Mouse (Mus musculus): ENCODE data around the gene Arfrp1. TPM values are rescaled to one million over a fixed set of nuclear protein-coding genes. Genes with fewer than 3 reads are reported as not detected.

The Arfrp1 gene
- total RNA-seq, 1 experiment from 2014 or later, result 61.3 TPM

GRCm38 (mm10) chr2:181313344-181314079 lies 51.7 kb downstream of the Arfrp1 start:
- no peak for ATAC-seq (ENCODE audit: extremely low read depth, insufficient number of reproducible peaks, low FRiP score, poor library complexity, severe bottlenecking)

DNA sequence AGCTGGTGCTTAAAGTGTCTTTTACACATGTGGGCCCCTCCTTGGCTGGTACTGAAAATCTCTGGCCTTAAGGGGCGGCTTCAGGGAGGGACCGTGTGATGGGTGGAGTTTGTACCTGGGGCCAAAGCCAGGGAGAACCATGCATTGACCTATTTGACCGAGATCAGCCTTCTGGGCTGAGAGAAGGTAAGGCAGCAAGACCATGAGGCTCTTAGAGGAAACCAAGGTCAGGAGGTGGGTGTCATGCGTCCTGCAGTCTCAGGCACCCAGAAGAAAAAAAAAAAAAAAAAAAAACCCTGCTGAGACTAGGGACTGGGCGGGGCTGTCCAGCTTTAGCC lies 52.2 kb downstream of the Arfrp1 start:
- ATAC-seq (ENCODE audit: extremely low read depth, insufficient number of reproducible peaks, low FRiP score, poor library complexity, severe bottlenecking), result no peak

- no peak for ATAC-seq (ENCODE audit: extremely low read depth, insufficient number of reproducible peaks, low FRiP score, poor library complexity, severe bottlenecking)
These were observed 52.8 kb downstream of the Arfrp1 start for GRCm38 (mm10) chr2:181312435-181312834.

Other genes with a start within 250 kb of the Arfrp1 start
- not detected in 2 replicates for gene Kcnq2, start 230.1 kb downstream of the Arfrp1 start, total RNA-seq (2017)
- not detected in 2 replicates for gene Eef1a2, start 208.4 kb downstream of the Arfrp1 start, total RNA-seq (2017)
- 128 and 151 TPM in 2 replicates for gene Ppdpf, start 178.2 kb downstream of the Arfrp1 start, total RNA-seq (2017)
- gene Ptk6, start 162.6 kb downstream of the Arfrp1 start, total RNA-seq (2017), result 0.12 and 0.74 TPM in 2 replicates
- 1.2 and 1.7 TPM in 2 replicates for gene Srms, start 152.2 kb downstream of the Arfrp1 start, total RNA-seq (2017)
- 0.58 TPM in 1 of 2 replicates, not detected in the other for gene Fndc11, start 145.4 kb downstream of the Arfrp1 start, total RNA-seq (2017)
- gene Helz2, start 123.4 kb downstream of the Arfrp1 start, total RNA-seq (2017), result 139 and 141 TPM in 2 replicates
- gene Gmeb2, start 77.4 kb downstream of the Arfrp1 start, total RNA-seq (2017), result 47.4 and 57.6 TPM in 2 replicates
- gene Stmn3, start 50.9 kb downstream of the Arfrp1 start, total RNA-seq (2017), result not detected in 2 replicates
- gene Rtel1, start 45.7 kb downstream of the Arfrp1 start, total RNA-seq (2017), result 49.7 and 51.6 TPM in 2 replicates
- gene Zgpat, start 476 bp downstream of the Arfrp1 start, total RNA-seq (2017), result 81.7 and 86.8 TPM in 2 replicates
- gene Lime1, start 14.7 kb upstream of the Arfrp1 start, total RNA-seq (2017), result 54.9 and 70.6 TPM in 2 replicates
- 0.74 and 1.0 TPM in 2 replicates for gene Zbtb46, start 94.0 kb upstream of the Arfrp1 start, total RNA-seq (2017)
- 0.35 TPM in 1 of 2 replicates, not detected in the other for gene Abhd16b, start 127.8 kb upstream of the Arfrp1 start, total RNA-seq (2017)
- 54.2 and 61.4 TPM in 2 replicates for gene Tpd52l2, start 131.7 kb upstream of the Arfrp1 start, total RNA-seq (2017)
- 81.3 and 85.7 TPM in 2 replicates for gene Dnajc5, start 155.1 kb upstream of the Arfrp1 start, total RNA-seq (2017)
- gene Uckl1, start 219.5 kb upstream of the Arfrp1 start, total RNA-seq (2017), result 142 and 143 TPM in 2 replicates
- 103 and 106 TPM in 2 replicates for gene Prpf6, start 226.5 kb upstream of the Arfrp1 start, total RNA-seq (2017)
- gene Zfp512b, start 227.4 kb upstream of the Arfrp1 start, total RNA-seq (2017), result 24.6 and 26.6 TPM in 2 replicates
- 6.9 and 9.7 TPM in 2 replicates for gene Samd10, start 233.8 kb upstream of the Arfrp1 start, total RNA-seq (2017)

All from neutrophil, adult 5-6 weeks (primary cell).